Mouse (Mus musculus): ENCODE measurements around the gene Tmem54.

The Tmem54 gene

GRCm38 (mm10) chr4:129145411-129145810 lies 40.1 kb downstream of the Tmem54 start:
- peaks cover 7% of the 10 kb centered on the region; the same call in 1 of the 2 replicates for H3K27me3 ChIP-seq (ENCODE audit: insufficient read depth, low read length)
- H3K4me3 ChIP-seq (replicated peaks; ENCODE audit: low read length), result no peak overlapping the region
- peaks cover 45% of the 10 kb centered on the region for H3K4me1 ChIP-seq (replicated peaks; ENCODE audit: low read depth, low read length)
- peaks cover 21% of the 10 kb centered on the region for H3K36me3 ChIP-seq (ENCODE audit: insufficient read depth, low read length)
- no peaks in the 10 kb centered on the region for H3K9me3 ChIP-seq (ENCODE audit: low read length)
- TF ChIP-seq CTCF (conservative IDR thresholded peaks at IDR 0.05; ENCODE audit: low read length), result no peak
- TF ChIP-seq POU5F1 (IDR thresholded peaks at IDR 0.05; ENCODE audit: borderline replicate concordance, low read length), result no peak
- no peak for TF ChIP-seq NANOG (IDR thresholded peaks at IDR 0.05; ENCODE audit: borderline replicate concordance, low read length)

GRCm38 (mm10) chr4:129145943-129146342 lies 40.6 kb downstream of the Tmem54 start:
- peaks cover 26% of the 10 kb centered on the region for H3K36me3 ChIP-seq (ENCODE audit: insufficient read depth, low read length)
- TF ChIP-seq POU5F1 (IDR thresholded peaks at IDR 0.05; ENCODE audit: borderline replicate concordance, low read length), result no peak
- TF ChIP-seq CTCF (conservative IDR thresholded peaks at IDR 0.05; ENCODE audit: low read length), result no peak
- no peak for TF ChIP-seq NANOG (IDR thresholded peaks at IDR 0.05; ENCODE audit: borderline replicate concordance, low read length)
- peaks cover 2% of the 10 kb centered on the region; the same call in 1 of the 2 replicates for H3K27me3 ChIP-seq (ENCODE audit: insufficient read depth, low read length)

GRCm38 (mm10) chr4:129146392-129146791 lies 41.0 kb downstream of the Tmem54 start:
- H3K27me3 ChIP-seq (ENCODE audit: insufficient read depth, low read length), result peaks cover 2% of the 10 kb centered on the region; the same call in 1 of the 2 replicates
- peaks cover 45% of the 10 kb centered on the region for H3K4me1 ChIP-seq (replicated peaks; ENCODE audit: low read depth, low read length)
- H3K36me3 ChIP-seq (ENCODE audit: insufficient read depth, low read length), result peaks cover 31% of the 10 kb centered on the region
- no peaks in the 10 kb centered on the region for H3K9me3 ChIP-seq (ENCODE audit: low read length)
- no peak overlapping the region for H3K4me3 ChIP-seq (replicated peaks; ENCODE audit: low read length)
- TF ChIP-seq CTCF (conservative IDR thresholded peaks at IDR 0.05; ENCODE audit: low read length), result no peak
- no peak for TF ChIP-seq NANOG (IDR thresholded peaks at IDR 0.05; ENCODE audit: borderline replicate concordance, low read length)
- no peak for TF ChIP-seq POU5F1 (IDR thresholded peaks at IDR 0.05; ENCODE audit: borderline replicate concordance, low read length)

More at GRCm38 (mm10) chr4:129145943-129146342, 40.6 kb downstream of the Tmem54 start:
- no peaks in the 10 kb centered on the region for H3K9me3 ChIP-seq (ENCODE audit: low read length)
- peaks cover 45% of the 10 kb centered on the region for H3K4me1 ChIP-seq (replicated peaks; ENCODE audit: low read depth, low read length)
- H3K4me3 ChIP-seq (replicated peaks; ENCODE audit: low read length), result no peak overlapping the region

GRCm38 (mm10) chr4:129147552-129148103 lies 42.3 kb downstream of the Tmem54 start:
- Histone ChIP-seq H3K4me1 (replicated peaks; ENCODE audit: low read depth, low read length) (peaks cover 34% of the 10 kb centered on the region), H3K27me3 (ENCODE audit: insufficient read depth, low read length) (0 out of 2 replicates have a peak, but pooled peaks cover 2% of the 10 kb centered on the region), H3K9me3 (ENCODE audit: low read length) (no peaks in the 10 kb centered on the region), H3K36me3 (ENCODE audit: insufficient read depth, low read length) (peaks cover 43% of the 10 kb centered on the region), H3K4me3 (replicated peaks; ENCODE audit: low read length) (no peak overlapping the region)
- no peak for TF ChIP-seq POU5F1 (IDR thresholded peaks at IDR 0.05; ENCODE audit: borderline replicate concordance, low read length)
- no peak for TF ChIP-seq NANOG (IDR thresholded peaks at IDR 0.05; ENCODE audit: borderline replicate concordance, low read length)
- no peak for TF ChIP-seq CTCF (conservative IDR thresholded peaks at IDR 0.05; ENCODE audit: low read length)

- Histone ChIP-seq H3K36me3 (ENCODE audit: insufficient read depth, low read length) (peaks cover 57% of the 10 kb centered on the region), H3K27me3 (ENCODE audit: insufficient read depth, low read length) (no peaks in the 10 kb centered on the region), H3K4me1 (replicated peaks; ENCODE audit: low read depth, low read length) (peaks cover 25% of the 10 kb centered on the region), H3K4me3 (replicated peaks; ENCODE audit: low read length) (no peak overlapping the region), H3K9me3 (ENCODE audit: low read length) (no peaks in the 10 kb centered on the region)
- TF ChIP-seq POU5F1 (IDR thresholded peaks at IDR 0.05; ENCODE audit: borderline replicate concordance, low read length) (no peak), NANOG (IDR thresholded peaks at IDR 0.05; ENCODE audit: borderline replicate concordance, low read length) (no peak), CTCF (conservative IDR thresholded peaks at IDR 0.05; ENCODE audit: low read length) (no peak)
Measured at GRCm38 (mm10) chr4:129149321-129149720, 44.0 kb downstream of the Tmem54 start.

GRCm38 (mm10) chr4:129151276-129151811 lies 46.0 kb downstream of the Tmem54 start:
- H3K9me3 ChIP-seq (ENCODE audit: low read length), result no peaks in the 10 kb centered on the region
- peaks cover 13% of the 10 kb centered on the region for H3K4me1 ChIP-seq (replicated peaks; ENCODE audit: low read depth, low read length)
- no peak for TF ChIP-seq POU5F1 (IDR thresholded peaks at IDR 0.05; ENCODE audit: borderline replicate concordance, low read length)
- no peaks in the 10 kb centered on the region for H3K27me3 ChIP-seq (ENCODE audit: insufficient read depth, low read length)
- H3K4me3 ChIP-seq (replicated peaks; ENCODE audit: low read length), result no peak overlapping the region
- H3K36me3 ChIP-seq (ENCODE audit: insufficient read depth, low read length), result peaks cover 75% of the 10 kb centered on the region

GRCm38 (mm10) chr4:129157541-129157940 lies 52.2 kb downstream of the Tmem54 start:
- H3K36me3 ChIP-seq (ENCODE audit: insufficient read depth, low read length), result peaks cover 57% of the 10 kb centered on the region
- no peak for TF ChIP-seq POU5F1 (IDR thresholded peaks at IDR 0.05; ENCODE audit: borderline replicate concordance, low read length)
- no peak for TF ChIP-seq CTCF (conservative IDR thresholded peaks at IDR 0.05; ENCODE audit: low read length)
- TF ChIP-seq NANOG (IDR thresholded peaks at IDR 0.05; ENCODE audit: borderline replicate concordance, low read length), result no peak
- no peaks in the 10 kb centered on the region for H3K27me3 ChIP-seq (ENCODE audit: insufficient read depth, low read length)
- H3K4me3 ChIP-seq (replicated peaks; ENCODE audit: low read length), result no peak overlapping the region
- H3K4me1 ChIP-seq (replicated peaks; ENCODE audit: low read depth, low read length), result peaks cover 19% of the 10 kb centered on the region
- no peaks in the 10 kb centered on the region for H3K9me3 ChIP-seq (ENCODE audit: low read length)

GRCm38 (mm10) chr4:129158549-129158948 lies 53.2 kb downstream of the Tmem54 start:
- Histone ChIP-seq H3K36me3 (ENCODE audit: insufficient read depth, low read length) (peaks cover 47% of the 10 kb centered on the region), H3K9me3 (ENCODE audit: low read length) (no peaks in the 10 kb centered on the region), H3K27me3 (ENCODE audit: insufficient read depth, low read length) (no peaks in the 10 kb centered on the region), H3K4me3 (replicated peaks; ENCODE audit: low read length) (no peak overlapping the region), H3K4me1 (replicated peaks; ENCODE audit: low read depth, low read length) (peaks cover 29% of the 10 kb centered on the region)
- TF ChIP-seq CTCF (conservative IDR thresholded peaks at IDR 0.05; ENCODE audit: low read length) (no peak), NANOG (IDR thresholded peaks at IDR 0.05; ENCODE audit: borderline replicate concordance, low read length) (no peak), POU5F1 (IDR thresholded peaks at IDR 0.05; ENCODE audit: borderline replicate concordance, low read length) (no peak)

GRCm38 (mm10) chr4:129161076-129161475 lies 55.7 kb downstream of the Tmem54 start:
- Histone ChIP-seq H3K4me3 (replicated peaks; ENCODE audit: low read length) (no peak overlapping the region), H3K4me1 (replicated peaks; ENCODE audit: low read depth, low read length) (peaks cover 30% of the 10 kb centered on the region), H3K9me3 (ENCODE audit: low read length) (no peaks in the 10 kb centered on the region), H3K27me3 (ENCODE audit: insufficient read depth, low read length) (no peaks in the 10 kb centered on the region), H3K36me3 (ENCODE audit: insufficient read depth, low read length) (peaks cover 36% of the 10 kb centered on the region)
- no peak for TF ChIP-seq CTCF (conservative IDR thresholded peaks at IDR 0.05; ENCODE audit: low read length)
- no peak for TF ChIP-seq POU5F1 (IDR thresholded peaks at IDR 0.05; ENCODE audit: borderline replicate concordance, low read length)
- TF ChIP-seq NANOG (IDR thresholded peaks at IDR 0.05; ENCODE audit: borderline replicate concordance, low read length), result no peak

Measured in E14TG2a.4 (cell line).